Mouse (Mus musculus): ENCODE results near the gene Btnl10. TPM values are rescaled to one million over a fixed set of nuclear protein-coding genes. Genes with fewer than 3 reads are reported as not detected.

Btnl10 gene
- total RNA-seq (2014; fragmentation: Nextera tagmentation) = not detected in 2 replicates
- total RNA-seq (2017) = 0.13 TPM in 1 of 2 replicates, not detected in the other

DNA sequence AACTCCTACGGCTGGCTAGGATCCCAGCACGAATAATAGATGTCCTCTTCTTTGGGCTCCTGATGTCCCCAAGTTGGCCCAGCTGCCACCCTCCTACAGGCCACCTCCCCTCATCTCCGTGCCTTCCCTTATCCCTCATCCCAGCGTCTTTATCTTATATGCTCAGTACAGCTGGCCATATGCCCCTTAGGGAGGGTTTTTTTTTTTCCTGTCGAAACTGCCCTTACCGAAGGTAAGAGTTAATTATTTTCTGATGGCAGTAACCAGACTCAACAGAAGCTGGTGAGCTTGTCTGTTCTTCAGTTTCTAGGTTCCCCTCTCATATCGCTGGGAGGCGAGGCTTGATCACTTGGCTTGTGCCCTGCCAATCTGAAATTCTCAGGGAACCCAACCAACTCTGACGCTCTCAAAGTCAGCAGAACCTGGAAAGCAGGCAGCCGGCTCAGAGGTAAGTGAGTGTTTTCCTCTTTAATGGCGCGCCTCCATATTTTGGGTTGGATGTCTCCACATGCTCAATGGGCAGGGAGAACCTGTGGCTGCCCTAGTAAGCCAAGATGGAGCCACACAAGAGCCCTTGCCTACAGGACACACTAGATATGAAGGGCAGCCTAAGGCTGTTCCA is at the start of gene Btnl10:
Btnl10 (plus strand) TSS at position 164 of the 622 bp plus-strand sequence.
- no peak for ATAC-seq (replicated peaks; ENCODE audit: poor library complexity, severe bottlenecking)

DNA sequence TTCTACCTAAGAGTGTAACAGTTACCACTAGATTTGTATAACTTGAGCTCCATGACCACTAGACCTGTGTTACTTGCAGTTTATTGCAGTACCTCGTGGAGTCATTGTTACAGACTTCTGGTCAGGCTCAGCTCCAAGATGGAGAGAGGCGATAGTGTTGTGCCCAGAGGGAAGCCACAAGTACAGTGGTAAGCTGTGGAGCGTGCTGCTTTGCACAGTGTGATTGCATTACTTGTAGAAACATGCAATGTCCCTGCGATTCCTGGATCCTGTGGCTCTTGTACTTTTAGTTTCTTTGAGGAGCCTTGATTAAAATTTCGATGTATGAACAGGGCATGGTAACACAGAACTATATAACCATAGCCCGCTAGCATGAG is 49.8 kb upstream of the Btnl10 start:
- no peak for ATAC-seq (replicated peaks; ENCODE audit: poor library complexity, severe bottlenecking)

DNA sequence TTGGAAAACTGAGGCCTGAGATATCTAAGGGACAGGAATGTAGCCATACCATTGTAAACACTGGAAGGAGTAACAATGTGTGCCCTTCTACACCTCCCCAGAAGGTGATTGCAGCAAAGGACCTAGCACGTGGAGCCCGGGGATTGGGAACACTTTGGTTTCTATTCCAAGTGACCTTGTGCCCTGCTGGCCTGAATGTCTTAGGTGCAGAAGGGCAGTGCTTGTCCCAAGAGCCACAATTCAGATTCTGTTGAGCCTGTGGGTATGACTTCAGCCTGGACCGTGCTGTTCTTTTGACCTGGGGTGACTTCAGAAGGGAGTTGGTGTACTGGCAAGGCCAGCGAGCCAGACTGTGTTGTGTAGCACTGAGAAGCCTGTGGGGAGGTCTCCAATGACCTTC is 46.7 kb upstream of the Btnl10 start:
- no peak for ATAC-seq (replicated peaks; ENCODE audit: poor library complexity, severe bottlenecking)

DNA sequence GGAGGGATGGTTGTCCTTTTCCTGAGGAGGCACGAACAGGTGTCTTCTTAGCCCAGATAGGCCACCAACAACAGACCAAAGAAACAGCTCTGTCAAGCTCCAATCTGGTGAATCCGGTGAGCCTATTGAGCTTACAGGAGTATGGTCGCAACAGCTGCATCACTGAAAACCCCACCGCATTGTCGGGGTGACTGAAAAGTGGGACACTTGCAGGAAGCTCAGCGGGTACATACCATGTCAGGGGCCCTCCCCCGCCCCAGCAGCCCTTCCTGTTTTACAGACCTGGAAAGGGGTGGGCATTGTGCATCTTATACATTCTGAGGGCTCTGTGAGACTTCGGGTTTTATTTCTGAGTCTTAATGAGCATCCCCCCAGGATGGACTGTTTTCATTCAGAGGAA is 34.0 kb upstream of the Btnl10 start:
- no peak for ATAC-seq (replicated peaks; ENCODE audit: poor library complexity, severe bottlenecking)

DNA sequence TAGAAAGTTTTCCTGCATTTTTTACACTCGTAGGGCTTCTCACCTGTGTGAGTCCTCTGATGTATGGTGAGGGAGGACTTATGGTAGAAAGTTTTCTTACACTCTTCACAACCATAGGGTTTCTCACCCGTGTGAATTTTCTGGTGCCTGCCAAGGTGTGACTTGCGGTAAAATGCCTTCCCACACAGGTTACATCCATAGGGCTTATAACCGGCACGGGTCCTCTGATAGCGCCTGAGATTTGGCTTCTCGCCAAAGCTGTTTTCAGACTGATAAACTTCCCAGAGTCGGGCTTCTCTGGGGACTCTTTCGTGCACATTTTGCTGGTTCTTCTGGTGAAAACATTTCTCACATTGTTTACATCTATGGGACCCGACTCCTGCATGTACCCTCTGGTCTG is 27.2 kb upstream of the Btnl10 start:
- no peak for ATAC-seq (replicated peaks; ENCODE audit: poor library complexity, severe bottlenecking)

DNA sequence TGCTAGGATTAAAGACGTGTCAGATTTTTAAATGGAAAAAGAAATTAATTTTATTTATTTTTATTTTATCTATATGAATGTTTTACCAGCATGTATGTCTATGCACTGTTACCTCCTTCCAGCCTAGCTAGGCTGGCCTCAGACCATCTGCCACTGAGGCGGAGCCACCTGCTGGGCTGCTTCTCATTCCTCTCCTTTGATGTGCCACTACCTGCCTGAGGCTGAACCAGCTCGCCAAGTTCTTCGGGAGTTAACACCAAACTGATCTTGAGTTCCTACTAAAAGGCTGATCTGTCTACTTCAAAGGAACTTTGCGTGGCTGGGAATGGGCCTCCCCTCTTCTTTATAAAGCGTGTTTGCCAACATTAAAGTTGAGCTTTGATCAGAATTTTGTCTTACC is 23.3 kb upstream of the Btnl10 start:
- ATAC-seq (replicated peaks; ENCODE audit: poor library complexity, severe bottlenecking) = no peak

DNA sequence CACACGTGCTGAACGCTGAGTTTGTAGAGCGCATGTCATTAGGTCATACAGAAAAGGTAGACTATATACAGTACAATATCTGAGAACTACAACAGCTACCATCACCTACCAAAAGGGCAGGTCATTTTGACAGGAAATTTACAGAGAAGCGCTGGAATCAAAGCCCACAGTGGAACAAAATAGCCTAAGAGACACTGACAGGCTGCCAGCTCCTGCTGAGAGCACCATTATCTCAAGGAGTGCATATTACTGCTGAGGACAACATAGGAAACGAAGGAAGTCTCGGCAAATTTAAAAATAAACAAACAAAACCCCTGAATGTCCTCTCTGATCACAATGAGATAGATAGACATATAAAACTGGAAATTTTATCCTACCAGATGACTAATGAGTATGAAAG is 20.2 kb upstream of the Btnl10 start:
- ATAC-seq (replicated peaks; ENCODE audit: poor library complexity, severe bottlenecking) = no peak

DNA sequence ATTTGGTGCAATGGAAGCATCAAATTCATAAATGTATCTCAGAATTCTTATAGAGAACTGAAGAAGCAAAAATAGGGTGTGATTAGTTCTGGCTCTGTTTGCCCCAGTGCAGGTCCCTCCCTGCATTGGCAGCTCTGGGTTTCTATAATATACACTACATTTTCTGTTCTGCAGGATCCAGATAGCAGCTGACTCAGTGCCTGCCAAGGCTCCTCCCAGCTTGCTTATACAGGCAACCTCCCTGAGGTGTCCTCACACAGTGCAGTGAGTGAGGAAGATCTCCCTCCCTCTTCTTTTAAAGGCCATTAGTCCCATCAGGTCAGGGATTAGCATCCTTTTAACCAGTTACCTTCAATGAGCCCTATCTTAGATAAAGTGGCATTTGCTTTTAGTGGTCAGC is 16.6 kb upstream of the Btnl10 start:
- ATAC-seq (replicated peaks; ENCODE audit: poor library complexity, severe bottlenecking) = no peak

DNA sequence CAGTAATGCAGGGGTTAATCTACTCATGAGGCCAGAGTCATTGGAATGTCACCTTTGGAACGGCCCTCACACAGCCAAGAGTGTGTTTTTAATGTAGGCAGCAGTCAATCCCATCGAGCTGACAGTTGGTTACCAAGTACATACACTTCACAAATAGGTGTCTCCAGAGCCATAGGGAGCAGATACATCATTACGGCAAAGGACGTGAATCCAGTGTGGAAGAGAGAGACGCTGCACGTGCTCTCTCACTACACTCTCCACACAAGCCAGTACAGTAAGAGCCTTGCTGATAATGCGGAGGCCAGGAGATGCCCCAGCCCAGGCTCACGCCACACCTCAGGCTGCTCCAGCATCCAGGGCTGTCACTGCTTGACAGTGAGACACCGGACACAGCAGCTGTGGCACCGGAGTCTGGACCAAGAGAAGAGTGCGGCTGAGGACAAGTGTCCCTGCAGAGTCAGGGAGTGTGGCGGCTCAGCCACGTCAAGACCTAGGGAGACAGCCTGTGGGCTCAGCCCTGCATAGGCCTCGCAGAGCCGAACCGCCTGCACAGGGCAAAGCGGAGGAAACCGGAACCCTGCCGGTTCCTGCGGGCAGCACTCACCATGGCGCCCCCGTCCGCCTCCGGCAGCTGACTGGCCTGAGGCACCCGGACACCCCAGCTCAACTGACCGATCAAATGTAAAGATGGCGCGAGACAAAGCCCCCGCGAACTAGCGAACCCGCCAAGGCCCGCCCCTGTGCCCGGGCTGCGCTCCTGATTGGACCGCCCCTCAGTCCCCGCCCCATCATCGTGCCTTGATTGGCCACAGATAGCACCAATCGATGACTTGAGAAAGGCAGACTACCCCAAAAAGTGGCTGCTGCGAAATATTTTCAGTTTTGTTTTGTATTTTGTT is 13.9 kb upstream of the Btnl10 start, which contains the start of gene Zfp39:
Zfp39 (minus strand) TSS at position 715 of the 899 bp plus-strand sequence.
- peak; percentile 96 for ATAC-seq (replicated peaks; ENCODE audit: poor library complexity, severe bottlenecking)

DNA sequence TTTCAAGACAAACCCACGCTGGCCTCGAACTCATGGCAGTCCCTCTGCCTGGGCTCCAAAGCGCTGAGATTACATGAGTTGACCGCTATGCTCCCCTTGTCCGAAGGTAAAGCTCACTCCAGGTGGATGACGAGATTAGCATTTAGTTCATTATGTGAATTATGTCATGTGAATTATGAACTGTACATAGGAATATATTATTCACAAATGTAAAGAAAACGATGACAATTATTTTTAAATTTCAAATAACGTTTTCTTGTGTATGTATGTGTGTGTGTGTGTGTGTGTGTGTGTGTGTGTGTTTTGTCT is 13.3 kb upstream of the Btnl10 start:
- ATAC-seq (replicated peaks; ENCODE audit: poor library complexity, severe bottlenecking) = no peak

DNA sequence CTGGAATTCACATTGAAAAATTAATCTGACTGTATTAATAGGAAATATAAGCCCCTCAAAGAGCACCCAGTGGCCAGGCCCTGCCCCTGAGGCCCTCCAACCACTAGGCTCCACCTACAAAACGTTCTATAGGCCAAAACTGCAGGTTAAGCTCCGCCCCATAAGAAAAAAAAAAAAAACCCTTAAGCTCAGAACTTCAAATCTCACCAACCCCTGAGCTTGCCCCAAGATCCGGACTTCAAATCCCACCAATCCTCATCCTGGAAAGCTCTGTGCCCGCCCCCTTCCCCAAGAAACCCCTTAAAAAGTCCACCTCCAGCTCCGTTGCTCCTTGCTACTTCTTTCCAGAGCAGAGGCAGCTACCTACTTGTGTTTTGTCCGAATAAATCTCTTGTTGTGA is 12.9 kb upstream of the Btnl10 start:
- peak; percentile 23; the same call in 1 of the 2 replicates for ATAC-seq (replicated peaks; ENCODE audit: poor library complexity, severe bottlenecking)

DNA sequence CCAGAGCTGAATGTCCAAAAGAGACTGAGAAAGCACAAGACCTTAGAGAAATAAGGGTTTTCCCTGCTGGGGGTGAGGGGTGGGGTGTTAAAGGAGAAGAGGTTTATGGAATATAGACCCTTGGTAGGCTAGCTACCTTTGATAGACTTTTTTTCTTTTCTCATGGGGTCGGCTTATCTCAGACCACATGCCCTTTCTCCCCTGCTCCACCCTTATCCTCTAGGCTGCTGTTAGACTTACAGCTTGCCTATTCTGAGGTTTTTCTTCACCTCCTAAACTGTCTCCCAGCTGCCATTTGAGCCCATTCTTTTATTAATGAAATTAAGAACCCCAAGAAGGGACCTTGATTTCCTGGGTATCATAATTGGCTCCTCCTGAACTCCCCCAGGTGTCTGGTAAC is 3.9 kb upstream of the Btnl10 start:
- ATAC-seq (replicated peaks; ENCODE audit: poor library complexity, severe bottlenecking) = no peak

DNA sequence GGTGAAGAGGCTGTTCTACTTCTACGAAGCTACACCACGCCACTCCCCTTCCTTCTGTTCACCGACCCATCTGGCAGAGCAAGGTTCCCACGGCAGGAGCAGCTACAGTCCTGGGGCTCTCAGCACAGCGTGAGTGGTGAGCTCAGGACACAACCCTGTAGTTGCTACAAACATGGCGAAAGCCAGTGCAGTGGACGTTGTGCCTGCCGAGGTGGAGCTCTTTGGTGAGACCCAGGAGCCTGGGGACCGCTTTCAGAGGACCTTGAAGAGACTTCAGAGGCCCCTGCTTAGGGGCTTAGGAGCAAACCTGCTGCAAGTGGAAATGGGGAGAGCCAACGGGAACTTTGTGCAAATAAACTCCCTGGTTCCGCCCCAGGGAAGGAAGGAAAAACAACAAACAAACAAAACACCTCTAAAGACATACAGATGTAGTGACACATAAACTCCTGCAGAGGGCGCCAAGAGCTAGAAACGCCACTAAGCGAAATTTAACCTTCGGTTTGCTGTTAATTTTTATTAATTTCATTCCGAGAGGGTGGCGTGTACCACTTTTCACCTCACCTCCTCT is 3.2 kb upstream of the Btnl10 start:
- ATAC-seq (replicated peaks; ENCODE audit: poor library complexity, severe bottlenecking) = peak; percentile 68

DNA sequence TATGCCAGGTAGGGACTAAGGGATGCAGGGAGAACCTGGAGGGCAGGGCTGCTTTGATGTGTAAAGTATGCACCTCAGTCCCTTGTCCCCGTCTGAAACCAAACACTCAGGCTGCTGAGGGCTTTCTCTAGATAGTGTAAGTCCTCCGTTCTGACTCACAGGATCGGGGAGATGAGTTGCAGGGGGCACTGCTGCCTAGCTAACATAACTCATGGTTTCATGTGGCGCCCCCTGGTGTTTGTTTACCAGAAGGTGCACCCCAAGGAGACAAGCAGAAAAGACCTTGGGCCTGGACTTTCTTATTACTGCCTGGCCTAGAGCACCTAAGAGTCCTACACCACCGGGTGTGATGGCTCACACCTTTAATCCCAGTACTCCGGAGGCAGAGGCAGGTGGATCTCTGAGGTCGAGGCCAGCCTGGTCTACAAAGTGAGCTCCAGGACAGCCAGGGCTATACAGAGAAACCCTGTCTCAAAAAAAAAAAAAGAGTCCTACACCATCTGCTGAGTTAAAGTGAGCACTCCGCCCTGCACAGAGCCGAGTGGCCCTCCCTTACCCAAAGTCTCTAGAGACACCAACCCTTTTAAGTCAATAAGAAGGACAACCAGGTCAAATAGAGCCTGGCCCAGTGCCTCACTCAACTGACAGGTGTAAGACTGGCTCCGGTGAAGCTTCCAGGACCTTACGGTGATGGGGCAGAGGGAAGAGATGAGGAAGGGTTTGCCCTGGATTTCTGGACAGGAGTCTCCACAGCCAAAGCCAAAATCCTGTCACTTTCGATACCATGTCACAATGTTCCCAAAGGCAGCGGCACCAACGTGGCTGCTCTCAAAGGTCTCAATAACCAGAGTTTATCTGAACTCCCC is 596 bp upstream of the Btnl10 start:
- ATAC-seq (replicated peaks; ENCODE audit: poor library complexity, severe bottlenecking) = peak; percentile 76

DNA sequence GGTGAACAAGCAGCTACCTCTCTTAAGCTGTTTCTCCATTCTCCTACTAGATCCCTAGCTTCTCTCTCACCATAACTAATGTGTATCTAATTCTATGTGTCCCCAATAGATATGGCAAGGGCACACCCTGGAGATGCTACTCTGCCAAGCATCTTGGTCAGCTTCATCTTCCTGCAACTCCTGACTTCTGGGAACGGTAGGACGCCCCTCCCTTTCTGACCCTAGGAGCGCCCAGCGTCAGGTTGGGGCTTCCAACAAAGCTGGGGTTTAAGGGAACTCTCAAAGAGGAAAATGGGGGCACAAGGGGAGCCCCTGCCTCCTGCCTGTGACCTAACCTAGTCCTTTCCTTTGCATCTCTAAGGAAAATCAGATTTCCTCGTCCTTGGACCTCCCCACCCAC is 1.1 kb downstream of the Btnl10 start:
- no peak for ATAC-seq (replicated peaks; ENCODE audit: poor library complexity, severe bottlenecking)

DNA sequence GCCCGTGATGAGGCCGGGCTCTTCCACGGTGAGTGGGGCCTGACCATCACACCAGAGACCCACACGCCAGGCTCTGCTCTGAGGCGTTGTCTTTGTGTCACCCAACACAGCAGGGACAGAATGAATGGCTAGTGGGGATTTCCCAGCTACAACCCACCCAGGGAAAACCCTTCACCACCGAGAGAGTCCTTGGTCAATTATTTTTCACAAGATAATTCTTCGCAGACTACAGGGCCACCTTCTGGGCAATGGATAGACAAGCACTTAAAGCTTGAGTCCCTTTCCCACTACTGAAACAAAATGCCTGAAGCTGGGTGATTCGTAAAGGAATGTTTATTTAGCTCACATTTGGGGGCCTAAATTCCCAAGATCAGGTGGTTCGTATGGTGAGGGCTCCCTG is 4.7 kb downstream of the Btnl10 start:
- no peak for ATAC-seq (replicated peaks; ENCODE audit: poor library complexity, severe bottlenecking)

DNA sequence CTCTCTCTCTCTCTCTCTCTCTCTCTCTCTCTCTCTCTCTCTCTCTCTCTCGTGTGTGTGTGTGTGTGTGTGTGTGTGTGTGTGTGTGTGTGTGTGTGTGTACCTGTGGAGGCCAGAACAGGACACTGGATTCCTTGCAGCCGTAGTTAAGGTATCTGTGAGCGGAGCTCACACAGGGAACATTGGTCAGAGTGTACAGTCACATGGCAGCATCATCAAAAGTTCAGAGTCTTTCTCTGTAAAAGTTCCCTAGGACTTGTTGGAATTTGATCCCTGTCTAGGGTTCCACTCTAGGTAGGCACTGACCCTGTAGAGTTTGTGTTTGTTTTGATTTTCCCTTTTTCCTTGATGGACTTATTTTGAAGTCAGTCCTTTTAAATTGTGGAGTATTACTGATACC is 8.9 kb downstream of the Btnl10 start:
- no peak for ATAC-seq (replicated peaks; ENCODE audit: poor library complexity, severe bottlenecking)

DNA sequence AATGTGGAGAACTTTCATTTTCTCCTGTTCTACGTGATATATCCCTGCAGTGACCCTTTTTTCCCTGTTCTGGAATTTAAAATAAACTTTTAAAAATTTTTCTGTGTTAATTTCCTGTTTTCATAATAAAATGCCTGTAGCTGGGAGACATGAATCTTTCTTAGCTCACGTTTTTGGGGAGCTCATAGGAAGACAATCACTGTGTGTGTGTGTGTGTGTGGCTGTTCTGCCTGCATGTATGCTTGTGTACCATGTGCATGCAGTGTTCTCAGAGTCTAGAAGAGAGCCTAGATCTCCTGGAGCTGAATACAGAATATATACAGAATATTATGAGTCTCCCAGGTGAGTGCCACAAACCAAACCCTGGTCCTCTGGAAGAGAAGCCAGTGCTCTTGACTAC is 9.3 kb downstream of the Btnl10 start:
- ATAC-seq (replicated peaks; ENCODE audit: poor library complexity, severe bottlenecking) = no peak

DNA sequence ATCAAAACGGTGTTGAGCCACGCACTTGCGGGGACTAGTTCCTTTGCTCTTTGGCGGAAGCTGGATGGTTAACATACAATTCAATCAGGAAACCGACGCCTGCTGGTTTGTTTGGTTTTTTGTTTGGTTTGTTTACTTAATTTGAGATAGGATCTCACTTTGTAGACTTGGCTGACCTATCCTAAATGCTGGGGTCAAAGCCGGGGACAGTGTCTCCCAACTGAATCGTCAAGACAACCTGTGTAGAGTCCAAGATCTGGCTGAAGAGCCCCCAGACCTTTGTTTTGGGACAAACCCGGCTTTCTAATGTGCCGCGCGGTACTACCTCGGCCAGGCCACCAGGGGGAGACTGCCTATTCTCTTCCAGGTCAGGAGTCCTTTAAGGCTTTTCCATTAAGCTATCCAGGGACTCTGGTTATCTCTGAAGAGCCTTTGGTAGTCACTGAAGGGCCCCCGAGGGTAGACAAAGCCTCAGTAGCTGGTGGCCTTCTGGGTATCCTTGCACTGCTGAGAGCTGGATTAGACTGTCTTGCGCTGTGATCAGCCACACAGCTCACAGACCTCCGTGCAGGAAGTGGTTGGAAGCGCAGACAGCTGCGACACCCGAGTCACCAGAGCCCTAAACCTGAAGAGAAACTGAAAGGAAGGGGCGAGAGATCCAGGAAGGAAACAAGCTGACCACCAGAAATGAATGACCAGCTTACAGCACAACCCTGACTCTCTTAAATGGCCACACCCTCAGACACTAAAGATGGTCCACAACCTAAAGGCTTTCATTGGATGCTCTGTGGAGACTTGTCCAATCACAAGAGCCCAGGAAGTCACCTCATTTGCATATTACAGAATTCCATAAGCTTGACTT is 10.3 kb downstream of the Btnl10 start:
- ATAC-seq (replicated peaks; ENCODE audit: poor library complexity, severe bottlenecking) = peak; percentile 92

DNA sequence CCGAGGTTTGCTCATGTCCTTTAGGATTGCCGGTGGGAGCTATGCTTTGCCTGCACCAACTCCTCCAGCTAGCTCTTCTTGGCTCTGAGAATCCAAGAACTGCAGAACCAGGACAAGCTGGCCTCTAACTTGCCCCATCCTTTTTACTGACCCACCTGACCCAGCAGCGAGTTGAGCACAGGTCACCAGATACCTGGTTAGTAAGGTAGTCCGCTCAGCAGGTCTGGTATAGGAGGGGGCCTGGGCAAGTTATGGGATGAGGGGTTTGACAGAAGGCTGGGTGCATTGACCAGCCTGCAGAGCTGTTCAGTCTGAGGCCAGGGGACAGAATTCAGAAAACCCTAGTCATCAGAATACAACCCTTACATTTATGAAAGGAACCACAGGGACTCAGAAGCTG is 11.3 kb downstream of the Btnl10 start:
- no peak for ATAC-seq (replicated peaks; ENCODE audit: poor library complexity, severe bottlenecking)

Measured in granulocyte monocyte progenitor cell, adult 5-6 weeks (primary cell).